Comparison of ENCODE assay signal across 23 mouse cellular contexts in genomic region chr7:30435156-30435555, GRCm38 (mm10). TPM values are rescaled to one million over a fixed set of nuclear protein-coding genes. Genes with fewer than 3 reads are reported as not detected.
"Had no signal": no experiment of that assay in that cellular context is flagged by ENCODE, and none has a peak within 500 bp of the region (broad histone marks: within the 10 kb centered on the region; RNA-seq: fewer than 3 reads in every experiment).

No protein-coding gene starts in this region.

- H3K9me3 ChIP-seq: kidney, embryonic 15.5 days; liver, embryonic 13.5 days had no signal

- H3K4me2 ChIP-seq: kidney, embryonic 15.5 days; liver, embryonic 13.5 days; midbrain, embryonic 11.5 days had no signal

- H3K36me3 ChIP-seq: kidney, embryonic 15.5 days; liver, embryonic 13.5 days had no signal

- DNase-seq: kidney, adult 2 months; kidney, postnatal 10 days; kidney, postnatal 4 days; layer of hippocampus, adult 9-11 months; liver, embryonic 13.5 days; lung, adult 2 months; lung, postnatal 14 days; lung, postnatal 4 days; midbrain, embryonic 14.5 days; thymus, adult 2 months; thymus, postnatal 14 days; thymus, postnatal 4 days had no signal

- H3K4me1 ChIP-seq: kidney, embryonic 15.5 days; liver, embryonic 13.5 days had no signal

- H3K27ac ChIP-seq: kidney, embryonic 15.5 days; liver, embryonic 13.5 days; stomach, postnatal 0 days had no signal

- H3K9ac ChIP-seq: kidney, embryonic 15.5 days; liver, embryonic 13.5 days had no signal

- H3K4me3 ChIP-seq: kidney, embryonic 15.5 days; liver, embryonic 13.5 days had no signal

RNA-seq across cellular contexts. Expression of gene Aplp1, which starts 10.2 kb away (rescaled TPM):
- total RNA-seq: megakaryocyte progenitor cell, adult 5-6 weeks; megakaryocyte-erythroid progenitor cell, adult 5-6 weeks had no signal

RNA-seq across cellular contexts. Expression of gene Hcst, which starts 15.5 kb away (rescaled TPM):
- total RNA-seq: midbrain, postnatal 0 days had no signal
- polyA plus RNA-seq: neural tube, embryonic 11.5 days; neural tube, embryonic 14.5 days had no signal

RNA-seq across cellular contexts. Expression of gene Kirrel2, which starts 22.3 kb away (rescaled TPM):
- total RNA-seq: liver, adult 2 months; megakaryocyte progenitor cell, adult 5-6 weeks; megakaryocyte-erythroid progenitor cell, adult 5-6 weeks had no signal
- polyA plus RNA-seq: limb, embryonic 11.5 days; liver, adult 2 months; lung, adult 2 months; lung, embryonic 16.5 days had no signal
